Mouse (Mus musculus) megakaryocyte-erythroid progenitor cell, adult 5 weeks (primary cell): Measurements from ENCODE around the gene Fat2. TPM values are rescaled to one million over a fixed set of nuclear protein-coding genes. Genes with fewer than 3 reads are reported as not detected.

Source experiments
- polyA plus RNA-seq: library from polyadenylated mRNA; stranded (reverse); fragments of >175 nt; gene quantifications from 2 replicates; pipeline ENCODE4 v1.2.3, GENCODE M21; 2012

The Fat2 gene
- not detected in 2 replicates for polyA plus RNA-seq

GRCm38 (mm10) chr11:55336101-55336891 lies at the start of gene Fat2:
TSS of gene Fat2 (minus strand) at chr11:55336564.

GRCm38 (mm10) chr11:55204159-55204596 lies 132.2 kb downstream of the Fat2 start, which contains the start of gene Slc36a1:
TSS of gene Slc36a1 (plus strand) at chr11:55204350.

Other genes starting within 250 kb of the Fat2 start
- 27.8 and 37.9 TPM in 2 replicates for gene Gm2a, start 238.4 kb downstream of the Fat2 start, polyA plus RNA-seq
- gene Slc36a3, start 184.9 kb downstream of the Fat2 start, polyA plus RNA-seq: not detected in 2 replicates
- gene Slc36a2, start 151.5 kb downstream of the Fat2 start, polyA plus RNA-seq: 0.43 and 1.2 TPM in 2 replicates
- 16.1 and 17.8 TPM in 2 replicates for gene Slc36a1, start 132.2 kb downstream of the Fat2 start, polyA plus RNA-seq
- gene Sparc, start 86.6 kb upstream of the Fat2 start, polyA plus RNA-seq: 0.05 and 0.18 TPM in 2 replicates
- gene Atox1, start 124.7 kb upstream of the Fat2 start, polyA plus RNA-seq: 72.1 and 74.5 TPM in 2 replicates
- gene G3bp1, start 133.1 kb upstream of the Fat2 start, polyA plus RNA-seq: 287 and 292 TPM in 2 replicates